Mouse (Mus musculus) adrenal gland, postnatal 14 days (tissue): ENCODE measurements around the gene Fkbp5. TPM values are rescaled to one million over a fixed set of nuclear protein-coding genes. Genes with fewer than 3 reads are reported as not detected.
"Not testable (repeated sequence)": the region's sequence is repeated elsewhere in the genome, so short reads cannot be mapped to it uniquely, and the experiment has no call there.

Source experiments
- DNase-seq: peaks from one replicate; pipeline ENCODE4 v3.0.0; 2021; ENCODE audit warnings: mixed read lengths
- total RNA-seq: library from RNA; stranded (reverse); gene quantifications from 2 replicates; pipeline ENCODE4 v1.2.3, GENCODE M21; 2021

The Fkbp5 gene
- total RNA-seq, 1 experiment from 2014 or later = 73.0 TPM

- peak; percentile 80 for DNase-seq
These were observed 143.5 kb downstream of the Fkbp5 start for GRCm38 (mm10) chr17:28373821-28374220.

GRCm38 (mm10) chr17:28371941-28372340, 145.4 kb downstream of the Fkbp5 start:
- DNase-seq = no peak

- peak; percentile 72 for DNase-seq
These were observed 146.0 kb downstream of the Fkbp5 start for GRCm38 (mm10) chr17:28371286-28371685.

- DNase-seq = no peak
These were observed 148.3 kb downstream of the Fkbp5 start for GRCm38 (mm10) chr17:28369056-28369455.

GRCm38 (mm10) chr17:28368449-28368848, 148.9 kb downstream of the Fkbp5 start:
- DNase-seq = peak; percentile 90

GRCm38 (mm10) chr17:28365122-28365521, 152.2 kb downstream of the Fkbp5 start, which contains the start of gene Tulp1:
Gene Tulp1, minus strand, starts transcription at chr17:28365222.
- DNase-seq = no peak

GRCm38 (mm10) chr17:28363507-28363906, 153.8 kb downstream of the Fkbp5 start:
- DNase-seq = no peak

- no peak for DNase-seq
These were observed 154.6 kb downstream of the Fkbp5 start for GRCm38 (mm10) chr17:28362653-28363292.

GRCm38 (mm10) chr17:28361921-28362652, 155.2 kb downstream of the Fkbp5 start:
- DNase-seq = no peak

- no peak for DNase-seq
These were observed 156.6 kb downstream of the Fkbp5 start for GRCm38 (mm10) chr17:28360531-28361277.

- DNase-seq = not testable (repeated sequence)
These were observed 158.6 kb downstream of the Fkbp5 start for GRCm38 (mm10) chr17:28358576-28359261.

- no peak for DNase-seq
These were observed 161.5 kb downstream of the Fkbp5 start for GRCm38 (mm10) chr17:28355871-28356270.

GRCm38 (mm10) chr17:28352018-28352417, 165.3 kb downstream of the Fkbp5 start:
- DNase-seq = no peak

GRCm38 (mm10) chr17:28351353-28351890, 165.9 kb downstream of the Fkbp5 start:
- DNase-seq = no peak

GRCm38 (mm10) chr17:28350466-28351352, 166.6 kb downstream of the Fkbp5 start, which contains the start of gene Tead3:
Gene Tead3, minus strand, starts transcription at chr17:28350817.
- DNase-seq = peak; percentile 92

- peak; percentile 67 for DNase-seq
These were observed 167.3 kb downstream of the Fkbp5 start for GRCm38 (mm10) chr17:28349901-28350465.

GRCm38 (mm10) chr17:28349264-28349880, 168.0 kb downstream of the Fkbp5 start:
- DNase-seq = no peak
